16 mouse cellular contexts compared by ENCODE assay signal in genomic region chr3:101382751-101383150, GRCm38 (mm10). TPM values are rescaled to one million over a fixed set of nuclear protein-coding genes. Genes with fewer than 3 reads are reported as not detected.
DNase-seq lines count a peak whose midpoint lies in the region; ATAC-seq lines count a peak whose summit lies in the region.
"Had no signal": no experiment of that assay in that cellular context is flagged by ENCODE, and none has a peak within 500 bp of the region (broad histone marks: within the 10 kb centered on the region; RNA-seq: fewer than 3 reads in every experiment).

No protein-coding gene starts in this region.

- no peak for DNase-seq in neural tube, embryonic 10.5 days (ENCODE audit: extremely low spot score, low spot score)
- no peak for DNase-seq in layer of hippocampus, adult 9-11 months
- DNase-seq: adrenal gland, adult 8-10 months; cerebellum, adult 11-12 months; cerebellum, postnatal 36 days; heart, postnatal 4 days; kidney, adult 2 months; kidney, postnatal 25 days; liver, embryonic 13.5 days; thymus, postnatal 36 days had no signal

- 0 out of 2 replicates have a peak, but pooled peaks have one; percentile 18 for ATAC-seq in forebrain, embryonic 15.5 days (replicated peaks)
- no peak for ATAC-seq in forebrain, embryonic 12.5 days (ENCODE audit: low FRiP score)
- no peak for ATAC-seq in neural tube, embryonic 13.5 days (ENCODE audit: low read depth)
- ATAC-seq in limb, embryonic 13.5 days (ENCODE audit: low FRiP score, low read depth), result no peak
- ATAC-seq in heart, embryonic 12.5 days (ENCODE audit: insufficient number of reproducible peaks, low FRiP score), result no peak
- ATAC-seq: lung, postnatal 0 days had no signal

- H3K27me3 ChIP-seq in forebrain, embryonic 15.5 days, result no peaks in the 10 kb centered on the region
- H3K27me3 ChIP-seq in forebrain, embryonic 12.5 days, result peaks cover 14% of the 10 kb centered on the region; the same call in 1 of the 2 replicates
- no peaks in the 10 kb centered on the region for H3K27me3 ChIP-seq in neural tube, embryonic 13.5 days
- H3K27me3 ChIP-seq in limb, embryonic 13.5 days, result no peaks in the 10 kb centered on the region
- H3K27me3 ChIP-seq in heart, embryonic 12.5 days (replicated peaks), result no peaks in the 10 kb centered on the region
- H3K27me3 ChIP-seq: liver, embryonic 13.5 days had no signal

- H3K4me2 ChIP-seq in forebrain, embryonic 15.5 days (replicated peaks), result peak overlapping the region; percentile 7; the same call in 1 of the 2 replicates
- H3K4me2 ChIP-seq in forebrain, embryonic 12.5 days, result no peak overlapping the region
- peak overlapping the region; percentile 90 for H3K4me2 ChIP-seq in neural tube, embryonic 13.5 days
- peak overlapping the region; percentile 90 for H3K4me2 ChIP-seq in limb, embryonic 13.5 days (replicated peaks)
- no peak overlapping the region for H3K4me2 ChIP-seq in heart, embryonic 12.5 days
- H3K4me2 ChIP-seq: liver, embryonic 13.5 days had no signal

- no peaks in the 10 kb centered on the region for H3K36me3 ChIP-seq in forebrain, embryonic 15.5 days
- no peaks in the 10 kb centered on the region for H3K36me3 ChIP-seq in forebrain, embryonic 12.5 days (replicated peaks)
- no peaks in the 10 kb centered on the region for H3K36me3 ChIP-seq in neural tube, embryonic 13.5 days
- H3K36me3 ChIP-seq in limb, embryonic 13.5 days, result no peaks in the 10 kb centered on the region
- no peaks in the 10 kb centered on the region for H3K36me3 ChIP-seq in heart, embryonic 12.5 days
- H3K36me3 ChIP-seq: liver, embryonic 13.5 days had no signal

- 0 out of 2 replicates have a peak overlapping the region, but pooled peaks have one; percentile 7 for H3K4me3 ChIP-seq in forebrain, embryonic 15.5 days
- H3K4me3 ChIP-seq in forebrain, embryonic 12.5 days (replicated peaks), result no peak overlapping the region
- H3K4me3 ChIP-seq in neural tube, embryonic 13.5 days, result no peak overlapping the region
- no peak overlapping the region for H3K4me3 ChIP-seq in limb, embryonic 13.5 days
- H3K4me3 ChIP-seq in heart, embryonic 12.5 days, result no peak overlapping the region
- H3K4me3 ChIP-seq: liver, embryonic 13.5 days had no signal

- peaks cover 68% of the 10 kb centered on the region for H3K4me1 ChIP-seq in forebrain, embryonic 15.5 days
- peaks cover 59% of the 10 kb centered on the region for H3K4me1 ChIP-seq in forebrain, embryonic 12.5 days
- peaks cover 88% of the 10 kb centered on the region for H3K4me1 ChIP-seq in neural tube, embryonic 13.5 days (replicated peaks)
- H3K4me1 ChIP-seq in limb, embryonic 13.5 days, result peaks cover 97% of the 10 kb centered on the region
- peaks cover 73% of the 10 kb centered on the region for H3K4me1 ChIP-seq in heart, embryonic 12.5 days (replicated peaks)

- no peak overlapping the region for H3K27ac ChIP-seq in forebrain, embryonic 15.5 days (replicated peaks)
- H3K27ac ChIP-seq in forebrain, embryonic 12.5 days, result no peak overlapping the region
- H3K27ac ChIP-seq in neural tube, embryonic 13.5 days (replicated peaks), result no peak overlapping the region
- H3K27ac ChIP-seq in limb, embryonic 13.5 days, result no peak overlapping the region
- H3K27ac ChIP-seq in heart, embryonic 12.5 days (ENCODE audit: poor library complexity, severe bottlenecking), result no peak overlapping the region
- H3K27ac ChIP-seq: liver, embryonic 13.5 days had no signal

- 27% methylated on average over 4 of the region's 4 CpGs for WGBS in forebrain, embryonic 15.5 days
- 54% methylated on average over 4 of the region's 4 CpGs for WGBS in forebrain, embryonic 12.5 days
- WGBS in neural tube, embryonic 13.5 days, result 43% methylated on average over 4 of the region's 4 CpGs
- 31% methylated on average over 4 of the region's 4 CpGs for WGBS in limb, embryonic 13.5 days
- WGBS in heart, embryonic 12.5 days, result 67% methylated on average over 4 of the region's 4 CpGs

- no peaks in the 10 kb centered on the region for H3K9me3 ChIP-seq in forebrain, embryonic 15.5 days
- H3K9me3 ChIP-seq in forebrain, embryonic 12.5 days, result no peaks in the 10 kb centered on the region
- H3K9me3 ChIP-seq in neural tube, embryonic 13.5 days, result no peaks in the 10 kb centered on the region
- no peaks in the 10 kb centered on the region for H3K9me3 ChIP-seq in limb, embryonic 13.5 days
- H3K9me3 ChIP-seq in heart, embryonic 12.5 days (replicated peaks), result no peaks in the 10 kb centered on the region
- H3K9me3 ChIP-seq: liver, embryonic 13.5 days had no signal

- no peak overlapping the region for H3K9ac ChIP-seq in forebrain, embryonic 15.5 days (replicated peaks)
- H3K9ac ChIP-seq in forebrain, embryonic 12.5 days, result no peak overlapping the region
- no peak overlapping the region for H3K9ac ChIP-seq in neural tube, embryonic 13.5 days
- H3K9ac ChIP-seq in limb, embryonic 13.5 days, result no peak overlapping the region
- H3K9ac ChIP-seq in heart, embryonic 12.5 days, result no peak overlapping the region
- H3K9ac ChIP-seq: liver, embryonic 13.5 days had no signal

RNA-seq across cellular contexts. Expression of gene Igsf3, which starts 5.9 kb away (rescaled TPM):
- 87.3 and 95.0 TPM in 2 replicates for polyA plus RNA-seq in forebrain, embryonic 15.5 days (2015; fragmentation: Nextera tagmentation; extraction: Ambion mirVana)
- 27.8 and 29.0 TPM in 2 replicates for polyA plus RNA-seq in forebrain, embryonic 12.5 days (2016; fragmentation: Nextera tagmentation; extraction: Ambion mirVana)
- polyA plus RNA-seq in neural tube, embryonic 13.5 days (2015; fragmentation: Nextera tagmentation; extraction: Ambion mirVana), result 76.9 and 80.0 TPM in 2 replicates
- polyA plus RNA-seq in limb, embryonic 13.5 days (2015; fragmentation: Nextera tagmentation; extraction: Ambion mirVana), result 93.6 and 96.5 TPM in 2 replicates
- polyA plus RNA-seq in heart, embryonic 12.5 days (2016; fragmentation: Nextera tagmentation; extraction: Ambion mirVana), result 46.6 and 46.8 TPM in 2 replicates

Comparison
In these comparisons a context has a peak if more than half of its experiments do, and no peak if none do; other contexts are left out.
1. H3K4me2 ChIP-seq: peak in forebrain, embryonic 15.5 days (single experiment), neural tube, embryonic 13.5 days (single experiment) and limb, embryonic 13.5 days (single experiment); none in forebrain, embryonic 12.5 days (single experiment) and heart, embryonic 12.5 days (single experiment).